Mouse (Mus musculus): ENCODE data around the gene Syvn1.

GRCm38 (mm10) chr19:6009137-6009536 lies 37.2 kb upstream of the Syvn1 start:
- TF ChIP-seq CTCF (IDR thresholded peaks at IDR 0.05; ENCODE audit: borderline replicate concordance, insufficient read depth, low read length) (no peak), POLR2A (IDR thresholded peaks at IDR 0.05; ENCODE audit: low read depth, low read length) (no peak)
